Mouse (Mus musculus) urinary bladder, adult 18-20 months (tissue): ENCODE data around the gene Tmem120a.

Experiments used
- DNase-seq, 2 experiments: peaks; one replicate each; pipeline ENCODE4 v3.0.0; 2022; ENCODE audit warnings: low spot score in 2 of 2, mixed read lengths in 2 of 2

Tmem120a gene

GRCm38 (mm10) chr5:135709716-135710115 is 34.5 kb downstream of the Tmem120a start:
- no peak for DNase-seq

GRCm38 (mm10) chr5:135707855-135708254 is 36.4 kb downstream of the Tmem120a start:
- DNase-seq, result no peak

GRCm38 (mm10) chr5:135707039-135707438 is 37.2 kb downstream of the Tmem120a start:
- DNase-seq, result no peak

DNA sequence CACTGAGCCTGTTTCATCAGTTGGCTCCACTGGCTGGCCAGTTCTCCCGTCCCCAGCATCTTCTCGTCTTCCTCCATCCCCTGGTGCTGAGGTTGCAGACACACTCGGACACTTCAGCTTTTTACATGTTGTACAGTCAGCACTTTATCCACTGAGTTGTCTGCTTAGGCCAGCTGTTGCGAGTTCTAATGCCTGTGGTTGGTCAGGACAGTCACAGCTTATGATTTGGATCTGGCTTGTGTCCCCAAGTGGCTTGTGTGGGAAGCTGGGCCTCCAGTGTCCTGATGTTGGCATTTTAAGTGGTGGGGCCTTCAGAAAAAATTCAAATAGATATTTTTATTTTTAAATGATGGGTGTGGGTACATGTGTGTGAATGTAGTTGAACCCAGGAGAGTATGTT is 38.9 kb downstream of the Tmem120a start:
- no peak for DNase-seq

DNA sequence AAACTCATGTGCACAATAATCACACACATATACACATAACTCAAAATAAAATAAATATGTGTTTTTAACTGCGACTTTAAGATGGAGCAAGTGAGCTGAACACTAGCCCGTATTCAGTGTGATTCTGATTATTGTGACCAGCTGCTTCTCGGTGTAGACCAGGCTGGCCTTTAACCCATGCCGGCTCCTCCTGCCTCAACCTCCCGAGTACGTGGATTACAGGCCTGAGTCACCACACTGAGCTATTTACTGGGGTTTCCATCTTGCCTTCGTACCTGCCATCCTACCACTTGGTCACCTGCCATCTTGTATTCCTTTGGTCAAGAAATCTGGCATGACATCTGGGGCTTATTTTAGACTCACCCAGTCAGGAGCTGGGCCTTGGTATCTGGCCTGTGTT is 40.8 kb downstream of the Tmem120a start:
- no peak for DNase-seq

GRCm38 (mm10) chr5:135702682-135703192 is 41.5 kb downstream of the Tmem120a start:
- no peak for DNase-seq

DNA sequence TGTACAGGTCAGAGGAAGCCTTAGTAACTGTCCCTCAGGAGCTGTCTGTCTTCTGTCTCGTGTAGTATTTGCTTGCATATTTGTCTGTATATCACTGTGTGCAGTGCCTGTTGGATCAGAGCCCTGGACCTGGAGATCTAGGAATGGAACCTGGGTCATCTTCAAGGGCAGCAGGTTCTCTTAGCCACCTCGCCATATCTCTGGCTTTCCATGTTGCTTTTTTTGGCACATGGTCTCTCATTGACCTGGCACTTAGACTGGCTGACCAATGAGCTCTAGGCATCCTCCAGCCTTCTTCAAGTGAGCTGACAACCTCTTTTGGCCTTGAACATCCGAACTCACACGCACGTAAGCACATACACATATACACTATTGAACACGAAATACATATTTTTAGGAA is 42.1 kb downstream of the Tmem120a start:
- DNase-seq, result no peak

GRCm38 (mm10) chr5:135701601-135702000 is 42.6 kb downstream of the Tmem120a start:
- DNase-seq, result no peak

- no peak for DNase-seq
Measured at GRCm38 (mm10) chr5:135697711-135698111, 46.5 kb downstream of the Tmem120a start.

GRCm38 (mm10) chr5:135695277-135695721 is 48.9 kb downstream of the Tmem120a start:
- no peak for DNase-seq

GRCm38 (mm10) chr5:135693281-135693853 is 50.9 kb downstream of the Tmem120a start:
- no peak for DNase-seq

- DNase-seq, result no peak
Measured at GRCm38 (mm10) chr5:135691266-135691665, 53.0 kb downstream of the Tmem120a start.

- DNase-seq, result no peak
Measured at GRCm38 (mm10) chr5:135690401-135690800, 53.8 kb downstream of the Tmem120a start.
